Mouse (Mus musculus) mouse embryonic stem cell (cell line): ENCODE results near the gene Hal.

ENCODE experiments used
- in situ Hi-C, 2 experiments: fragments of 300-500 bp; cut with MboI; formaldehyde crosslinking; loops; 1 replicate in 1 of 2; 3 replicates in 1 of 2; pipeline ENCODE4 v1.14.3; 2019 to 2020; ENCODE audit warnings: low sequenced_read_pairs in 2 of 2, low pct_unique_long_range_greater_than_20kb in 1 of 2, mixed read lengths in 1 of 2; ENCODE audit not compliant: unreplicated experiment in 1 of 2

Gene Hal

GRCm38 (mm10) chr10:93488066-93488827 is at the start of gene Hal:
TSS of gene Hal (plus strand) at chr10:93488768.
- in situ Hi-C loops = no loop called here

DNA sequence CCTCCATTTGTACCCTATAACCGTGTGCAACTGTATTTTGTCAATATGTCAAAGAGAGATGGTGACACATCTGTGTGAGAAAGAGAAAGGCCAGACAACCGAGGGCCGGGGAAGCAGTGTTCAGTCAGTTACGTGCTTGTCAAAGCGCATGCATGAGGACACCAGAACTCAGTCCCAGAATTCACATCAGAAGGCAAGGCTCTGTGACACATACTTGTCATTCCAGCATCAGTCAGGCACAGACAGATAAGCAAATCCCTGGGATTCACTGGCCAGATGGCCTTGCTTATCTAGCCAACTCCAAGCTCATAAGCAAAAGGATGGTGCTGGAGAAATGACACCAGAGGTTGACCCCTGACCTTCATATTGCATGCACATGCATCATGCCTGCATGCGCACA is 47.1 kb upstream of the Hal start:
- in situ Hi-C loops = loop anchor here in 1 of 2 experiments (25.0 kb wide), 1 partner anchor 321 kb away; no protein-coding TSS in a partner anchor

GRCm38 (mm10) chr10:93442183-93442582 is 46.4 kb upstream of the Hal start:
- in situ Hi-C loops = loop anchor here in 1 of 2 experiments (25.0 kb wide), 1 partner anchor 320 kb away; no protein-coding TSS in a partner anchor

DNA sequence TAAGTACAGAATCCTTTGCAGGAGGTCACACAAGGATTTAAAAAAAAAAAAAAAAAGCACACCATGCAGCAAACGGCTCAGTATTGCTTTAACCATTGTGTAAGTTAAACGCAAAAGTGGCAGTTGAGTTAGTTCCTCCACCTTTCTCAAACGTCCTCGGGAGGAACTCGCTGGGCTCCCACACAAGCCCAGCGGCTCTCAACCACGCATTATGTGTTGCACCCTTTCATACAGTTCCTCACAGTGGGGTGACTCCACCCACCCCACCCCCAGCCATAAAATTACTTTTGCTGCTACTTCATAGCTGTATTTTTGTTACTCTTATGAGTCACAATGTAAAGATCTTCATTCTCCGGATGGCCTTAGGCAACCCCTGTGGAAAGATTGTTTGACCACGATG is 44.2 kb upstream of the Hal start:
- in situ Hi-C loops = loop anchor here in 1 of 2 experiments (25.0 kb wide), 1 partner anchor 318 kb away; no protein-coding TSS in a partner anchor

- in situ Hi-C loops = loop anchor here in 1 of 2 experiments (25.0 kb wide), 1 partner anchor 315 kb away; no protein-coding TSS in a partner anchor
Observed at GRCm38 (mm10) chr10:93447398-93447797, 41.2 kb upstream of the Hal start.

DNA sequence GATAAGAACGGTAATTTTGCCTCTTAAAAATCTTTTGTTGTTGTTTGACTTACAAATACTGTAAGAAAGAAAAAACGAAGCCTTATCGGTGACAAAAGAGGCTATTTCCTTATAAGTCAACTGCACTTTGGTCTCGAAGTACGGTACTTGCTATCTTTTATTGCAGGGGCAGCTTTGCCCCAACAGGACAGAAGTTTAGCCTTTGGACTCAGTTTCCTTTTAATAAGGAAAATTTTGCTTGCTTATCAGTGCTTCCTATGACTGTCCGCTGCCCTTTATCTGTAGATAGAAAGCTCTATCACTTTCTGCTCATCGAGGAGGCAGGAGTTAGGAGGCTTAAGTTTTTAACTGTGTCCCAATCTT is 33.9 kb upstream of the Hal start:
- in situ Hi-C loops = no loop called here

- in situ Hi-C loops = no loop called here
Observed at GRCm38 (mm10) chr10:93460106-93460505, 28.5 kb upstream of the Hal start.

- in situ Hi-C loops = no loop called here
Observed at GRCm38 (mm10) chr10:93462692-93463382, 25.7 kb upstream of the Hal start.

DNA sequence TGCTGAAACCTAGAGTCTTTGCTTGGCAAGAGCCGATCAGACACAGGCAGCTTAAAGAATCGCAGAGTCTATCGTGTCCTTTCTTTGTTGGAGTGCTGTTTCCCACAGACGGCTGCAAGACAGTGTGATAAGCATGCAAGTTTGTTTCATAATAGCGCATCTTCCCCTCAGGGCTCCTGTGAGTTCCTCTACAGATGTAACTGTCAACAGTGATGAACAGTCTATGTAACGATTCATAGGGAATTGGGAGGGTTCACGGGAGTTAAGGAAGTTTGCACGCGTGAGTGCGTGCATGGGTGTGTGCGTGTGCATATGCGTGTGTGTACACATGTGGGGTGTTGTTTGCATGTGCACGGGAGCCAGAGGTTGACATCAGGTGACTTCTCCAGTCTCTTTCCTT is 25.0 kb upstream of the Hal start:
- in situ Hi-C loops = no loop called here

- in situ Hi-C loops = no loop called here
Observed at GRCm38 (mm10) chr10:93467259-93467658, 21.3 kb upstream of the Hal start.

DNA sequence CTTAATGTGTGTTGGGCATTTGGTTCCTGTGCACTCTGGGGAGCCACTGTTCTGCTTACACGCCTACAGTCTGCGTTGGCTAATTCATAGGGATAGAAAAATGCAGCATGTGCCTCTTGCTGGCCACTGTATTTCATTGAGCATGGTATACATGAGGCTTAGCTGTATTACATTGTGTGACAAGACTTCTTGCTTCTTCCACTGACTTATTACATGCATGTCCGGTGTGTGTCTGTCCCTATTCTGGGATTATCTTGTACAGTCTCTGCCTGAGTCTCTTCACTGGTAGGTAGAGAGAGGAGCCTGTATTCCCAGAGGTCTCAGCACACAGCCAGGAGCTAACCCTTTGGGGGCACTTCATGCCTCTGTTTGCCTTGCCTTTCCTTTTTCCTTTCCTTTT is 20.8 kb upstream of the Hal start:
- in situ Hi-C loops = no loop called here

DNA sequence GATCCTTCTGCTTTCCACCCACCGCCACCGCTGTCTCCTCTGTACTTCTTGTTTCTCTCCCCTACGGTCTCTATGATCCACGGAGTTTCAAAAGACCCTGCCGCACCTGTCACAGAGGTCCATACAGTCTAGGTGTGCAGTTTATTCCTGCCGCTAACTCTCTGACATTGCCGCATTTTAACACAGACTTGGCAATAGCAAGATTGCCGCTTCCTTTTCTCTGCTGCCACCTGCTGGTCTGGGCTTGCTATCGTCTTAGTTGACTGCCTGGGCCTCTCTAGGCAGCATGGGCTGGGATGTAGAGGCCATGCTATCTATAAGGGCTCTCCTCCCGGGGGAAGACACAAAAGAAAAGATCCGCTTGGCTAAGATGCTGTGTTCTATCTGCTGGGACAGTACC is 17.2 kb upstream of the Hal start:
- in situ Hi-C loops = no loop called here

DNA sequence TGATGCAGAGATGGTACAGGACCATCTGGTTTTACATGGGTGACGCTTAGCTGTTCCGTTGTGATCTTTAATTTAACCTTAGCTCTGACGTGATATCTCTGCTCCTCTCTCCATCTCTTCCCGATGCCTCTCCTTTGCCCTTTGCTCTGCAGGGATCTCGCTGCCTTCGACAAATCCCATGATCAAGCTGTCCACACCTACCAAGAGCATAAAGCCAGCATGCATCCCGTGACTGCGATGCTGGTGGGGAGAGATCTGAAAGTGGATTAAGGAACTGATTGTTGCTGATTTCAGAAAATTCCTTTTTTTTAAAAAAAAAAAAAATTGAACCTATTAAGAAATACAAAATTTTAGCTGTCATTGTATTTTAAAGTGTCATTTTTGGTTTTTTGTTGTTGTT is 4.1 kb upstream of the Hal start:
- in situ Hi-C loops = no loop called here

- in situ Hi-C loops = no loop called here
Observed at GRCm38 (mm10) chr10:93485055-93485691, 3.4 kb upstream of the Hal start.

DNA sequence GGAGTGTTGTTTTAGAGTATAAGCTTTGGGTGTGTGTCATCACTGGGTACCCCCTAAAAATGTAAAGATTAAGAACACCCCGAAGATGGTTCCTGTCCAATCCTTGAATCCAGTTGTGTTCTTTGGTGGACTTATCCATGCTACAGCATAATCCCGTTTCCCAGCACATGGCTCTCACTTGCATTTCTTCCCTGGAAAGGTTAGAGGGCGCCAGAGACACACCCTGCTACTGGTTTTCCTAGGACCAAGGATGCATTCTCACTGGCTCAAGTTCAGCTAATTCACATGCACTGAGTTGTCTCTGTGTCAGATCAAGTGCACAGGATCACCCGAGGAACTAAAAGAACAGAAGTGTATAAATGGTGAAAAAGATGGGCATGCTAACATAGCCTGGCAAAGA is 1.9 kb upstream of the Hal start:
- in situ Hi-C loops = no loop called here

DNA sequence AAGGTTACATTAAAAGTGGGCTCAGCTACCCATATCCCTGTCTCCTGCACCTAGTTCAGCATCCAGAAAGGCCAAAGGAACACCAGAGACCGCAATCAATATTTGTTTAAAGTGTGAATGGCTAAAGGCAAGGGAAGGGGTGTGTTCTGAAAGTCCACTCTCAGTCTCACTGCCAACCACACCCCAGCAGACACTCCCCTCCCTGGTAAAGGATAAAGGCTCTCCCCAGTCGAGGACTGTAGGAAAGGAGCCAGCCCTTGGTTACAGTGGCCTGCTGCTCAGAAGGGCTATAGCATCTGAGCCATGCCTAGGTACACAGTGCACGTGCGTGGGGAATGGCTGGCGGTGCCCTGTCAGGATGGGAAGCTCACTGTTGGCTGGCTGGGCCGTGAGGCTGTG is 259 bp downstream of the Hal start:
- in situ Hi-C loops = no loop called here

DNA sequence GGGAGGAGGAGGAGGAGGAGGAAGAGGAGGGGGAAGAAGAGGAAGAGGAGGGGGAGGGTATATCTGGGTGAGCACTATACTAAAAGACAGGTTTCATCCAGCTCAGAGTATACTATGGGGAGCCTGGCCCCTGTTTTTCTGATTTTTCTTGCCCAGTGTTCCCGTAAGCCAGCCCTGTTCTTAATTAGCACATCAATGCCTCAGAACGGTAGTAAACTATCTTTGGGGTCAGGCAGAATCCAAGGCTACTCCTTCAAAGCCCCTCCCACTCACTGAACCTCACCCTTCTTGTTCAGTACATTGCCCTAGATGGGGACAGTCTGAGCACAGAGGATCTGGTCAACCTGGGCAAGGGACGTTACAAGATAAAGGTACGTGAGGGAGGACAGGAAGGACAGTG is 1.9 kb downstream of the Hal start:
- in situ Hi-C loops = no loop called here

DNA sequence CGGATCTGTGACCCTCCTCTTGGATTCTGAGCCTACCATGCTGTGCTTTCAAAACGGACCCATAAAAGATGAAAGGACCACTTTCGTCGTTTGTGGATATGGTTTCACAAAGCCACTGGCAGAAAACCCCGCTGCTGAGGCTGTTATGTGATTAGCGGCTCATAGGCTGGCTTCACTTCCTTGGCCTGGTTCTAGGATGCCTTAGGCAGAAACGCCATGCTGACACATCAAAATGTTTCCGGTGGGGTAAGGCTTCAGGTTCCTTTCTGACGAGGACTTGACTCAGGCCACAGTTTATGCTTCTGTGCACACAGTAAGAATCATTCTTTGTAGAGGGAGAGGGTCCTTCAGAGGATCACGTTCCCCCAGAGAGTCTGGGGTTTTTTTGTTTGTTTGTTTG is 12.3 kb downstream of the Hal start:
- in situ Hi-C loops = no loop called here

DNA sequence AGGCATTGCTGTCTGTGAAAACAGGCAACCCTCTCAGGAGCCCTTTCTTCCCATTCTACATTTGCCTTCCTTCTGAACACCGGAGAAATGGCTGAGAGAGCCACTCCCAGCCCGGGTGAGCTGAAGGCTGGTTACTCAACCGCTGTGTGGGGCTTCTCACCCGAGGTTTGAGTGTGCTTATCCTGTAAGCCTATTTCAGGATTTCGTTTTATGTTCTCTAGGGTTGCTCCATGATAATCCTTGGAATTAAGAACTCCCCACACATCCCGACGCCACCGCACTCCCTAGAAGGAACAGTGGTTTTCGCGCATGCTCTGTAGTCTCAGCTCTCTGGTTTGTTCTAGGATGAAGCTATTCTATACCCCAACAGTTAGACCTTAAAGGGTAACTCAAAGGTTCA is 12.8 kb downstream of the Hal start:
- in situ Hi-C loops = no loop called here
